Mouse (Mus musculus): ENCODE results near the gene Lix1.

DNA sequence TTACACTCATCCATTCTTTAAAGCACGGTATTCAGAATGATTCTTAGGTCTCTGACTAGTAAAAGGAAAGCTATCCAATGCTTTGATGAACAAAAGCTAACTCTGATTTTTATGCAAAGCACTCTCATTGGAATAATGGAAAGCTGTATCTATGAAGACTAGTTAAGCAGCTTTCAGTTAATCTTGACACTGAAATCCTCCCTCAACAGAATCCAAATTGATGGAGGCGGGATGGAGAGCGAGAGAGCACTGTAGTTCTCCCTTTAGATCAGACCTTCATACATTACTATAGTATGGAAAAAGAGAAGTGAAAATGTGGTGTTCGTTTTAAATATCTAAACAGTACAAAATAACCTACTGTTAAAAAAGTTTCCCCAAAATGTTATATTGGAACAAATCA, 31.2 kb downstream of the Lix1 start:
- no peak for TF ChIP-seq CTCF (IDR thresholded peaks at IDR 0.05; ENCODE audit: low read depth, low read length)
- TF ChIP-seq POLR2A (IDR thresholded peaks at IDR 0.05; ENCODE audit: extremely low read depth, insufficient read depth, low read length) = no peak
